Mouse (Mus musculus): Measurements from ENCODE around the gene Aff4.

GRCm38 (mm10) chr11:53447996-53448395, 97.4 kb downstream of the Aff4 start:
- TF ChIP-seq CTCF (conservative IDR thresholded peaks at IDR 0.05; ENCODE audit: insufficient read depth, insufficient read length, low read depth, low read length), result no peak
- no peak for TF ChIP-seq POLR2A (IDR thresholded peaks at IDR 0.05; ENCODE audit: low read depth, low read length)

All from kidney, adult 2 months (tissue).